Mouse (Mus musculus): ENCODE measurements around the gene Lrrc46.
A peak's percentile ranks its signal among the peaks of the same experiment; 100 is the strongest.

The Lrrc46 gene

GRCm38 (mm10) chr11:97048090-97048650 is 7.0 kb upstream of the Lrrc46 start:
- DNase-seq = no peak

GRCm38 (mm10) chr11:97045861-97046260 is 4.7 kb upstream of the Lrrc46 start:
- no peak for DNase-seq

GRCm38 (mm10) chr11:97044902-97045301 is 3.7 kb upstream of the Lrrc46 start:
- no peak for DNase-seq

- DNase-seq = no peak
Observed at GRCm38 (mm10) chr11:97040301-97041021, 746 bp downstream of the Lrrc46 start.

GRCm38 (mm10) chr11:97038881-97039280 is 2.3 kb downstream of the Lrrc46 start:
- no peak for DNase-seq

- peak; percentile 32 to 46 for DNase-seq
Observed at GRCm38 (mm10) chr11:97036141-97036540, 5.1 kb downstream of the Lrrc46 start.

GRCm38 (mm10) chr11:97033781-97034180 is 7.4 kb downstream of the Lrrc46 start:
- no peak for DNase-seq

GRCm38 (mm10) chr11:97032499-97032898 is 8.7 kb downstream of the Lrrc46 start:
- DNase-seq = no peak

GRCm38 (mm10) chr11:97031977-97032376 is 9.2 kb downstream of the Lrrc46 start:
- no peak for DNase-seq

- no peak for DNase-seq
Observed at GRCm38 (mm10) chr11:97030426-97030825, 10.8 kb downstream of the Lrrc46 start.

- peak; percentile 83 to 91 for DNase-seq
Observed at GRCm38 (mm10) chr11:97029686-97030417, 11.4 kb downstream of the Lrrc46 start, which contains the start of gene Scrn2. Gene Scrn2, plus strand, starts transcription at chr11:97029938.

GRCm38 (mm10) chr11:97025721-97026344 is 15.4 kb downstream of the Lrrc46 start:
- peak; percentile 88 to 89 for DNase-seq

- no peak for DNase-seq
Observed at GRCm38 (mm10) chr11:97024977-97025376, 16.2 kb downstream of the Lrrc46 start.

GRCm38 (mm10) chr11:97021873-97022484 is 19.2 kb downstream of the Lrrc46 start:
- DNase-seq = peak; percentile 77

- DNase-seq = no peak
Observed at GRCm38 (mm10) chr11:97021121-97021765, 20.0 kb downstream of the Lrrc46 start.

- no peak for DNase-seq
Observed at GRCm38 (mm10) chr11:97019345-97019708, 21.9 kb downstream of the Lrrc46 start.

- no peak for DNase-seq
Observed at GRCm38 (mm10) chr11:97018583-97019344, 22.4 kb downstream of the Lrrc46 start.

- no peak for DNase-seq
Observed at GRCm38 (mm10) chr11:97017696-97018582, 23.3 kb downstream of the Lrrc46 start.

GRCm38 (mm10) chr11:97013121-97013670 is 28.0 kb downstream of the Lrrc46 start, which contains the start of gene Sp6:
Gene Sp6, plus strand, starts transcription at chr11:97013394.
- no peak for DNase-seq

- DNase-seq = no peak
Observed at GRCm38 (mm10) chr11:97009198-97009790, 31.9 kb downstream of the Lrrc46 start.
